Comparison of ENCODE assay signal across 17 mouse cellular contexts in the genomic region with DNA sequence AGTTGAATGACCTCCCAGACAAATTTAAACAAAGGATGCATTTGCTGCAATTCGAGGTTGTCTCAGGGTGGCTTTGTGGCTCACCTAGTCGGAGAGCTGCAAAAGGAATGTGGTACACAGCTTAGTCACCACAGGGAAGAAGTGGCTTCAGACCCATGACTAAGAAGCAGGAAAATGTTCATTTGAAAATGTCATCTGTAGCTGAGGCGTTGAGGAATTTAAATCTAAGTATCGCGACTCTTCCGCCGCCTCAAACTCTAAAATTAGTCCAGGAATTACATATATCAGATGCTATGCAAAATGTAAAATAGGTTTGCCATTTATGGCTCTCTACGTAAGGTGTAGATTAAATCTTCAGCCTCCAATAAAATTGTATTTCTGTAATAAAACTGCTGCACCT.
DNase-seq lines count a peak whose midpoint lies in the region; ATAC-seq lines count a peak whose summit lies in the region.
"Had no signal": no experiment of that assay in that cellular context is flagged by ENCODE, and none has a peak within 500 bp of the region (broad histone marks: within the 10 kb centered on the region; RNA-seq: fewer than 3 reads in every experiment).

No protein-coding gene starts in this region.

- peak; percentile 25 to 48 for DNase-seq in frontal cortex, adult 2 months (ENCODE audit: extremely low spot score in 1 of 2, low spot score in 1 of 2)
- DNase-seq in frontal cortex, postnatal 25 days (ENCODE audit: low spot score in 2 of 2) = no peak
- DNase-seq in midbrain, embryonic 11.5 days (ENCODE audit: low spot score, missing footprints) = peak; percentile 44
- no peak for DNase-seq in midbrain, embryonic 10.5 days (ENCODE audit: low spot score)
- DNase-seq in 3T3-L1 (ENCODE audit: low read depth, low spot score) = peak; percentile 49
- peak; percentile 59 for DNase-seq in brain, adult 2 months (ENCODE audit: low read depth, low spot score)
- no peak for DNase-seq in thymus, adult 18-20 months
- DNase-seq: cerebellum, adult 11-12 months had no signal

- no peak overlapping the region for H3K4me3 ChIP-seq in midbrain, embryonic 11.5 days (ENCODE audit: low read depth, low read length)
- H3K4me3 ChIP-seq in midbrain, embryonic 10.5 days = no peak overlapping the region
- H3K4me3 ChIP-seq: embryonic facial prominence, embryonic 13.5 days; heart, adult 2 months; hindbrain, embryonic 10.5 days; intestine, embryonic 15.5 days had no signal

- ATAC-seq in midbrain, embryonic 11.5 days (ENCODE audit: low FRiP score) = no peak
- ATAC-seq: CD4-positive, CD25-positive, alpha-beta regulatory T cell, adult 4 months; forebrain, embryonic 14.5 days; intestine, embryonic 15.5 days had no signal

- H3K27me3 ChIP-seq in midbrain, embryonic 11.5 days (ENCODE audit: control insufficient read depth, insufficient read depth, low read length) = 0 out of 2 replicates have a peak, but pooled peaks cover 2% of the 10 kb centered on the region
- H3K27me3 ChIP-seq in midbrain, embryonic 10.5 days (ENCODE audit: low read depth, poor library complexity, severe bottlenecking) = peaks cover 9% of the 10 kb centered on the region
- H3K27me3 ChIP-seq: intestine, embryonic 15.5 days had no signal

- H3K27ac ChIP-seq in midbrain, embryonic 11.5 days (ENCODE audit: low read depth, low read length) = no peak overlapping the region
- no peak overlapping the region for H3K27ac ChIP-seq in midbrain, embryonic 10.5 days (replicated peaks)
- H3K27ac ChIP-seq: embryonic facial prominence, embryonic 13.5 days; heart, adult 2 months; hindbrain, embryonic 10.5 days; hindbrain, embryonic 14.5 days; intestine, embryonic 15.5 days had no signal

- no peak overlapping the region for H3K4me2 ChIP-seq in midbrain, embryonic 11.5 days
- H3K4me2 ChIP-seq: embryonic facial prominence, embryonic 13.5 days; heart, embryonic 11.5 days; hindbrain, embryonic 14.5 days; intestine, embryonic 15.5 days had no signal

- H3K9me3 ChIP-seq in midbrain, embryonic 11.5 days (ENCODE audit: control insufficient read depth, low read length) = no peaks in the 10 kb centered on the region
- H3K9me3 ChIP-seq in midbrain, embryonic 10.5 days (replicated peaks) = no peaks in the 10 kb centered on the region
- H3K9me3 ChIP-seq: embryonic facial prominence, embryonic 13.5 days; G1E; hindbrain, embryonic 10.5 days; intestine, embryonic 15.5 days had no signal

- 88% methylated on average over 8 of the region's 8 CpGs for WGBS in midbrain, embryonic 11.5 days
- 91% methylated on average over 8 of the region's 8 CpGs for WGBS in midbrain, embryonic 10.5 days

- no peaks in the 10 kb centered on the region for H3K4me1 ChIP-seq in midbrain, embryonic 11.5 days (ENCODE audit: control insufficient read depth, insufficient read depth, low read length)
- no peaks in the 10 kb centered on the region for H3K4me1 ChIP-seq in midbrain, embryonic 10.5 days
- H3K4me1 ChIP-seq: hindbrain, embryonic 10.5 days had no signal

- H3K36me3 ChIP-seq in midbrain, embryonic 11.5 days (ENCODE audit: control insufficient read depth, insufficient read depth, low read length) = no peaks in the 10 kb centered on the region
- no peaks in the 10 kb centered on the region for H3K36me3 ChIP-seq in midbrain, embryonic 10.5 days
- H3K36me3 ChIP-seq: embryonic facial prominence, embryonic 13.5 days; G1E; hindbrain, embryonic 10.5 days; intestine, embryonic 15.5 days had no signal

- no peak overlapping the region for H3K9ac ChIP-seq in midbrain, embryonic 11.5 days (ENCODE audit: low read length)
- H3K9ac ChIP-seq: embryonic facial prominence, embryonic 13.5 days; hindbrain, embryonic 14.5 days; intestine, embryonic 15.5 days had no signal

Comparison
In these comparisons a context has a peak if more than half of its experiments do, and no peak if none do; other contexts are left out.
1. DNase-seq: peak in frontal cortex, adult 2 months (2 of 2), midbrain, embryonic 11.5 days (single experiment), 3T3-L1 (single experiment) and brain, adult 2 months (single experiment); none in frontal cortex, postnatal 25 days (0 of 2), midbrain, embryonic 10.5 days (single experiment) and thymus, adult 18-20 months (0 of 2).